Comparison of ENCODE assay signal across 8 mouse cellular contexts in the genomic region with DNA sequence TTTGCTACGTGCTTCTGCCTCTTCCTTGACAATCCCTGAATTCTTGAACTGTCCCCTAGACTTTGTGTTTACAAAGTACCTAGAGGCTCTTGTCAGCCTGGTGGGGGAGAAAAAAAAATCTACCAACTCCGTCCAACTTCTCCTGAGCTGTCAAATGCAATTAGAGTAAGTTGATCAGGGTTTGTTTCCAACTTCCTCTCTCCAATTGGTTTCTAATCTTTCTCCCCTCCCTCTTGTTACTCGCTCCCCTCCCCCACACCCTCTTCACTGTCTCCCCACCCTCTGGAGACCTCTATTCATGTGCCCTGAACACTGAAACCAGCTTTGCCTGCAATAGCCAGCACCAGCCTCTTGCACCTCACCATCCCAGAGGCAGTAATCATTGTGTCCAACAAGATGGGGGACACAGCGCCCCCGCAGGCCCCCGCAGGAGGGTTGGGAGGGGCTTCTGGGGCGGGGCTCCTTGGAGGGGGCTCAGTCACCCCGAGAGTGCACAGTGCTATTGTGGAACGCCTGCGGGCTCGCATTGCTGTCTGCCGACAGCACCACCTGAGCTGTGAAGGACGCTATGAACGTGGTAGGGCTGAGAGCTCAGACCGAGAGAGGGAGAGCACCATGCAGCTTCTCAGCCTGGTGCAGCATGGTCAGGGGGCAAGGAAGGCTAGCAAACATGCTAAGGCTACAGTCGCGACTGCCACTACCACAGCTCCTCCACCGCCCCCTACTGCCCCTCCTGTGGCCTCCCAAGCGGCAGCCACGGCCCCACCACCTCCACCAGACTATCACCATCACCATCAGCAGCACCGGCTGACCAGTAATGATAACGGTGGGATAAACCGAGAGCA. TPM values are rescaled to one million over a fixed set of nuclear protein-coding genes. Genes with fewer than 3 reads are reported as not detected.
A peak's percentile ranks its signal among the peaks of the same experiment; 100 is the strongest.
DNase-seq lines count a peak whose midpoint lies in the region; ATAC-seq lines count a peak whose summit lies in the region.

A gene (plus strand): TSS at position 290 of the 845 bp plus-strand sequence.

- H3K4me2 ChIP-seq in hindbrain, embryonic 13.5 days = peak within 1 kb of the TSS; percentile 94

- H3K4me3 ChIP-seq in hindbrain, embryonic 13.5 days = peak within 1 kb of the TSS; percentile 66

- H3K4me1 ChIP-seq in hindbrain, embryonic 13.5 days (replicated peaks) = peaks cover 60% of the 10 kb centered on the region

- peak within 1 kb of the TSS; percentile 80 for H3K27ac ChIP-seq in hindbrain, embryonic 13.5 days

- intact Hi-C loops in left cerebral cortex, postnatal 25 days (cut with DNase I) = loop anchor here (2.0 to 5.0 kb wide), 2 partner anchors 171 to 419 kb away; no protein-coding TSS in a partner anchor

- peak; percentile 77 for DNase-seq in NIH3T3 (ENCODE audit: low read depth)
- peak; percentile 68 to 75 for DNase-seq in cerebellum, adult 18-20 months
- DNase-seq in frontal cortex, postnatal 14 days (ENCODE audit: low spot score in 2 of 2) = peak; percentile 37 to 44
- peak; percentile 24 to 30 for DNase-seq in left cerebral cortex, postnatal 25 days (ENCODE audit: low spot score in 2 of 2)
- DNase-seq in right cerebral cortex, postnatal 25 days = peak; percentile 50

- H3K9me3 ChIP-seq in hindbrain, embryonic 13.5 days = no peaks in the 10 kb centered on the region

- WGBS in hindbrain, embryonic 13.5 days = under 1% methylated on average over 23 of the region's 23 CpGs

- no peaks in the 10 kb centered on the region for H3K27me3 ChIP-seq in hindbrain, embryonic 13.5 days

- ATAC-seq in hindbrain, embryonic 13.5 days (ENCODE audit: low FRiP score) = peak; percentile 83
- ATAC-seq in megakaryocyte-erythroid progenitor cell, adult 5-6 weeks (replicated peaks; ENCODE audit: low FRiP score, low TSS enrichment, poor library complexity, severe bottlenecking) = peak; percentile 48
- ATAC-seq in erythroid progenitor cell, adult 5-6 weeks (replicated peaks; ENCODE audit: low FRiP score, poor library complexity, severe bottlenecking) = no peak

- H3K9ac ChIP-seq in hindbrain, embryonic 13.5 days = peak within 1 kb of the TSS; percentile 82

- no peaks in the 10 kb centered on the region for H3K36me3 ChIP-seq in hindbrain, embryonic 13.5 days

RNA-seq across cellular contexts. Expression of the gene that starts here (rescaled TPM):
- polyA plus RNA-seq in hindbrain, embryonic 13.5 days (2015; fragmentation: Nextera tagmentation; extraction: Ambion mirVana) = 11.3 and 11.4 TPM in 2 replicates
- 1 to 10 TPM; 5.5 to 6.2 TPM for total RNA-seq in left cerebral cortex, postnatal 25 days (2021)
- 0.45 and 1.2 TPM in 2 replicates for total RNA-seq in megakaryocyte-erythroid progenitor cell, adult 5-6 weeks (2014; fragmentation: Nextera tagmentation)
- 0.53 and 1.2 TPM in 2 replicates for total RNA-seq in megakaryocyte-erythroid progenitor cell, adult 5-6 weeks (2017)
- total RNA-seq in erythroid progenitor cell, adult 5-6 weeks (2015; ENCODE audit: low replicate concordance) = 1.1 TPM in 1 of 2 replicates, not detected in the other
- total RNA-seq in erythroid progenitor cell, adult 5-6 weeks (2017; ENCODE audit: low replicate concordance) = 0.45 and 0.90 TPM in 2 replicates

Comparison
In these comparisons a context has a peak if more than half of its experiments do, and no peak if none do; other contexts are left out.
1. DNase-seq: peak in every context shown above with its lines; median percentile 77 in NIH3T3; 72 in cerebellum, adult 18-20 months; 50 in right cerebral cortex, postnatal 25 days; 40 in frontal cortex, postnatal 14 days; 27 in left cerebral cortex, postnatal 25 days.